Mouse (Mus musculus) myocyte (in vitro differentiated cells): Measurements from ENCODE around the gene Slc35c1.

Experiments used
- CEBPB ChIP-seq: IDR thresholded peaks from 2 replicates; pipeline ENCODE4 v1.6.1; 2011; ENCODE audit warnings: mild to moderate bottlenecking, moderate library complexity; ENCODE audit not compliant: poor library complexity, insufficient read depth, severe bottlenecking
- E2F4 ChIP-seq: IDR thresholded peaks from one replicate; pipeline ENCODE4 v1.6.1; 2011; ENCODE audit warnings: mild to moderate bottlenecking, control low read depth, moderate library complexity; ENCODE audit not compliant: insufficient read depth
- MAX ChIP-seq: IDR thresholded peaks from one replicate; pipeline ENCODE4 v1.6.1; 2011; ENCODE audit warnings: low read depth, mild to moderate bottlenecking, control low read depth
- MYOD1 ChIP-seq, 3 experiments: IDR thresholded peaks; one replicate each; pipeline ENCODE4 v1.6.1; 2011; ENCODE audit warnings: control low read depth in 2 of 3, low read depth in 2 of 3, mild to moderate bottlenecking in 2 of 3, moderate library complexity in 1 of 3; ENCODE audit not compliant: insufficient read length in 2 of 3, control insufficient read depth in 1 of 3
- MYOG ChIP-seq, 3 experiments: IDR thresholded peaks; one replicate each; pipeline ENCODE4 v1.6.1; 2011; ENCODE audit warnings: control low read depth in 2 of 3, low read depth in 2 of 3, mild to moderate bottlenecking in 2 of 3; ENCODE audit not compliant: insufficient read length in 2 of 3, control insufficient read depth in 1 of 3, insufficient read depth in 1 of 3
- POLR2A ChIP-seq: IDR thresholded peaks from one replicate; pipeline ENCODE4 v1.6.1; 2011; ENCODE audit warnings: low read depth, mild to moderate bottlenecking, control low read depth, moderate library complexity; ENCODE audit not compliant: insufficient read length
- POLR2AphosphoS2 ChIP-seq: IDR thresholded peaks from one replicate; pipeline ENCODE4 v1.6.1; 2011; ENCODE audit warnings: low read depth, control low read depth; ENCODE audit not compliant: insufficient read length
- REST ChIP-seq: IDR thresholded peaks from one replicate; pipeline ENCODE4 v1.6.1; 2011; ENCODE audit warnings: mild to moderate bottlenecking, control low read depth, moderate library complexity; ENCODE audit not compliant: insufficient read depth, insufficient read length
- SRF ChIP-seq: IDR thresholded peaks from one replicate; pipeline ENCODE4 v1.6.1; 2011; ENCODE audit warnings: low read depth; ENCODE audit not compliant: control insufficient read depth, insufficient read length
- TCF12 ChIP-seq: IDR thresholded peaks from one replicate; pipeline ENCODE4 v1.6.1; 2011; ENCODE audit warnings: mild to moderate bottlenecking, control low read depth; ENCODE audit not compliant: poor library complexity, insufficient read depth, severe bottlenecking
- TCF3 ChIP-seq: IDR thresholded peaks from one replicate; pipeline ENCODE4 v1.6.1; 2011; ENCODE audit warnings: low read depth, control low read depth; ENCODE audit not compliant: insufficient read length
- USF1 ChIP-seq: IDR thresholded peaks from one replicate; pipeline ENCODE4 v1.6.1; 2011; ENCODE audit warnings: low read depth, mild to moderate bottlenecking, control low read depth, moderate library complexity

DNA sequence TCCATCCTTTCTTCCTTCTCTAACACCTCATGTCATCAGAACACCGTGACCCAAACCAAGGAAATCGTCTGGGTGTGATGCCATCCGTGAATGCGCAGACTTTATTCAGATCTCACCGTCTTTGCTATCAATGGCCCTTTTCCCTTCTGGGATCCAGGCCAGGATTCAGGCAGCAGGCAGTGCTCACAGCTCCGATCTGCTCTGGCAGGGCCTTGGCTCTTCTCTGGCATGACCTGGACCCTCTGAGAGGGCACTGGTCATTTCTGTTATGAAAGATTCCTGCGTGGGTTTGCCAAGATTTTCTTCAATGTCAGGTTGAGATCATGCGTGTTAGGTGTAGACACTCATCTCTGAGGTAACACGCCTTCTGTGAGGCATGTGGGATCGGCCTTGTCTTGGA is 30.2 kb upstream of the Slc35c1 start:
- TF ChIP-seq USF1 (no peak), CEBPB (no peak), POLR2AphosphoS2 (no peak), MYOG (IDR thresholded peaks at IDR 0.05; ENCODE audit: control insufficient read depth in 1 of 3, insufficient read depth in 1 of 3, insufficient read length in 2 of 3, low read depth in 2 of 3) (no peak), POLR2A (no peak), TCF12 (no peak), E2F4 (no peak), MAX (no peak), SRF (no peak), MYOD1 (IDR thresholded peaks at IDR 0.05; ENCODE audit: control insufficient read depth in 1 of 3, insufficient read length in 2 of 3, low read depth in 2 of 3) (no peak), TCF3 (no peak), REST (no peak)
